Mouse (Mus musculus): Measurements from ENCODE around the gene Slc2a8. TPM values are rescaled to one million over a fixed set of nuclear protein-coding genes. Genes with fewer than 3 reads are reported as not detected.

Gene Slc2a8
- polyA plus RNA-seq, 1 experiment from 2014 or later: 23.9 TPM

DNA sequence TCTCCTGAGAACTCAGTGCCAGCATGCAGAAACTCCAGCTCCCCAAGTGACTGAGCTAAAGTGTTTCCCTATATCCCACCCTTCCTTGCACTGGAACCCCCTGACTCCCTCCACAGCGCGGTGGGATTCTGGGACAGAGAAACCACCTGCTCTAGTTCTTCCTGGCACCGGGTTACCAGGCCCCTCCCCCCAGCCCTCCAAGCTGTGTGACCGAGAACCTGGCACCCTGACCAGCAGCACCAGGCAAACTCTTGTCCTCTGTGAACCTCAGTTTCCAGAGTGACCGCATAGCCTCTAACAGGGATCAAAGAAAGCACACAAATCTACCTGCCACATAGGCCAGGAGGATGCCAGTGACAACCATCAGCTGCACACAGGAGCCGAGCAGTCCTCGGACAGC lies 2.2 kb downstream of the Slc2a8 start:
- Histone ChIP-seq H3K27ac (ENCODE audit: low read length) (no peak overlapping the region), H3K4me2 (ENCODE audit: low read length) (no peak overlapping the region), H3K9me3 (ENCODE audit: control insufficient read depth, low read length) (no peaks in the 10 kb centered on the region), H3K9ac (replicated peaks; ENCODE audit: low read depth, low read length) (no peak overlapping the region), H3K4me1 (replicated peaks; ENCODE audit: control insufficient read depth, insufficient read depth, low read length) (peaks cover 14% of the 10 kb centered on the region), H3K27me3 (replicated peaks; ENCODE audit: control insufficient read depth, insufficient read depth, low read length) (no peaks in the 10 kb centered on the region), H3K4me3 (replicated peaks; ENCODE audit: low read length) (no peak overlapping the region), H3K36me3 (ENCODE audit: control insufficient read depth, insufficient read depth) (no peaks in the 10 kb centered on the region)
- 88% methylated on average over 7 of the region's 7 CpGs for WGBS
- ATAC-seq: no peak

DNA sequence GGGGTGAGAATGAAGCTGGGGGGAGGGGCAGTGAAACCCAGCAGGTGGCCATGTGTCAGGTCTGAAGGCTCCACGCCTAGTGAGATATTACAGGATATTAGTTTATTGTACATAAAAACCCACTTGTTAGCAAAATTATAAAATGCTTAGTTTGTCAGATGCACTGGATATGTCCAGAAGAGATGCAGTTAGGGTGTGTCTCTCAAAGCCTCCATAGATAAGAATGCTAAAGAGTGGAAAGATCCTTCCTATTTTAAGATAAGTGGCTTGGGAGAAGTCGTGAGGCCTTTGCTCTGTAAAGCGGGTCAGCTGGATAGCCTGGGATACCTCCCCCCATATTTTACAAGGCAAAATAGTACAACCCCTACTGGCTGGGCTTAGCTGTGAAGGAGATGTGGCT lies 3.2 kb downstream of the Slc2a8 start:
- no peak overlapping the region for H3K4me3 ChIP-seq (replicated peaks; ENCODE audit: low read length)
- 85% methylated on average over 3 of the region's 3 CpGs for WGBS
- no peak for ATAC-seq

DNA sequence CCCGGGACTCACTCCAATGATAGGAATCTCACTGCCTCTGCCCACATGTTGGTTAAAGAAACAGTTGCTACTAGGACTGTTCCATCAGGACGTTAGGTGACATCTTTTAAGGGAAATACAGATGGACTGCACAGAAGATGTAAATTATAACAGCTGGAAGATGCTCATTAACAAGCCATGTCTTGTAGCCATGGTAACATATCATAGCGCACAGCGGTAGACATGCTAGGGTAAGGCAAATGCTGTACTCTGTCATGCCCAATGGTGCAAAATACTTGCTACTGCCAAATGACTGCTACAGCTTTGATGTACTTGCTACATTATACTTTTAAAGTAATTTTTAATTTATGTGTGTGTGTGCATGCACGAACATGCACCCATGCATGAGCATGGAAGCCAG lies 4.8 kb downstream of the Slc2a8 start:
- Histone ChIP-seq H3K9me3 (ENCODE audit: control insufficient read depth, low read length) (no peaks in the 10 kb centered on the region), H3K27me3 (replicated peaks; ENCODE audit: control insufficient read depth, insufficient read depth, low read length) (no peaks in the 10 kb centered on the region), H3K9ac (replicated peaks; ENCODE audit: low read depth, low read length) (no peak overlapping the region), H3K4me1 (replicated peaks; ENCODE audit: control insufficient read depth, insufficient read depth, low read length) (peaks cover 14% of the 10 kb centered on the region), H3K4me2 (ENCODE audit: low read length) (no peak overlapping the region), H3K36me3 (ENCODE audit: control insufficient read depth, insufficient read depth) (peaks cover 2% of the 10 kb centered on the region), H3K27ac (ENCODE audit: low read length) (no peak overlapping the region; the same call in 1 of the 2 replicates), H3K4me3 (replicated peaks; ENCODE audit: low read length) (no peak overlapping the region)
- 73% methylated on average over 5 of the region's 5 CpGs for WGBS
- ATAC-seq: no peak

More for the DNA sequence above, 3.2 kb downstream of the Slc2a8 start:
- no peak overlapping the region for H3K27ac ChIP-seq (ENCODE audit: low read length)
- H3K27me3 ChIP-seq (replicated peaks; ENCODE audit: control insufficient read depth, insufficient read depth, low read length): no peaks in the 10 kb centered on the region
- H3K9me3 ChIP-seq (ENCODE audit: control insufficient read depth, low read length): no peaks in the 10 kb centered on the region
- H3K9ac ChIP-seq (replicated peaks; ENCODE audit: low read depth, low read length): no peak overlapping the region
- H3K4me1 ChIP-seq (replicated peaks; ENCODE audit: control insufficient read depth, insufficient read depth, low read length): peaks cover 14% of the 10 kb centered on the region
- peaks cover 2% of the 10 kb centered on the region; the same call in 1 of the 2 replicates for H3K36me3 ChIP-seq (ENCODE audit: control insufficient read depth, insufficient read depth)
- no peak overlapping the region for H3K4me2 ChIP-seq (ENCODE audit: low read length)

GRCm38 (mm10) chr2:32974216-32974615 lies 7.7 kb downstream of the Slc2a8 start:
- H3K9ac ChIP-seq (replicated peaks; ENCODE audit: low read depth, low read length): no peak overlapping the region
- ATAC-seq: no peak
- no peak overlapping the region for H3K4me2 ChIP-seq (ENCODE audit: low read length)
- peaks cover 9% of the 10 kb centered on the region for H3K4me1 ChIP-seq (replicated peaks; ENCODE audit: control insufficient read depth, insufficient read depth, low read length)
- H3K4me3 ChIP-seq (replicated peaks; ENCODE audit: low read length): no peak overlapping the region
- H3K9me3 ChIP-seq (ENCODE audit: control insufficient read depth, low read length): no peaks in the 10 kb centered on the region
- 88% methylated on average over 8 of the region's 8 CpGs for WGBS
- no peaks in the 10 kb centered on the region for H3K27me3 ChIP-seq (replicated peaks; ENCODE audit: control insufficient read depth, insufficient read depth, low read length)
- no peak overlapping the region for H3K27ac ChIP-seq (ENCODE audit: low read length)
- peaks cover 2% of the 10 kb centered on the region for H3K36me3 ChIP-seq (ENCODE audit: control insufficient read depth, insufficient read depth)

DNA sequence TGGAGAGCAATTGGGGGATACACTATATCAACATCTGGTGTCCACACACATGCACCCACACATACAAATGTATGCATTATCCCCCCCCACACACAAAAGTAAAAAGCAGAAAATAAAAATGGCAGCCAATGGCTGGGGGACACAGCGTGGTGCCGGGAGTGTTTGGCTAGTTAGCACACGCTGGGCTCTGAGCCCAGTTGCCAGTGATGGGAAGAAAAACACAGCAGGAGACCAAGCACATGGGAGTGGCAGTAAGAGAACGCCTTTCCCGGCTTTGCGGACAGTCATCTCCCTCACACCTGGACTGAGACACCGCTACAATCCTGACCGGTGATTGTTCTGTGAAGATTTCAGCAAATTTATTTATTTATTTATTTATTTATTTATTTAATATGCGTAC lies 10.6 kb downstream of the Slc2a8 start:
- no peak overlapping the region for H3K9ac ChIP-seq (replicated peaks; ENCODE audit: low read depth, low read length)
- H3K9me3 ChIP-seq (ENCODE audit: control insufficient read depth, low read length): no peaks in the 10 kb centered on the region
- H3K4me2 ChIP-seq (ENCODE audit: low read length): no peak overlapping the region
- H3K27ac ChIP-seq (ENCODE audit: low read length): no peak overlapping the region
- no peak overlapping the region for H3K4me3 ChIP-seq (replicated peaks; ENCODE audit: low read length)
- H3K27me3 ChIP-seq (replicated peaks; ENCODE audit: control insufficient read depth, insufficient read depth, low read length): no peaks in the 10 kb centered on the region
- H3K4me1 ChIP-seq (replicated peaks; ENCODE audit: control insufficient read depth, insufficient read depth, low read length): peaks cover 23% of the 10 kb centered on the region
- ATAC-seq: no peak
- H3K36me3 ChIP-seq (ENCODE audit: control insufficient read depth, insufficient read depth): peaks cover 2% of the 10 kb centered on the region
- 17% methylated on average over 9 of the region's 9 CpGs for WGBS

DNA sequence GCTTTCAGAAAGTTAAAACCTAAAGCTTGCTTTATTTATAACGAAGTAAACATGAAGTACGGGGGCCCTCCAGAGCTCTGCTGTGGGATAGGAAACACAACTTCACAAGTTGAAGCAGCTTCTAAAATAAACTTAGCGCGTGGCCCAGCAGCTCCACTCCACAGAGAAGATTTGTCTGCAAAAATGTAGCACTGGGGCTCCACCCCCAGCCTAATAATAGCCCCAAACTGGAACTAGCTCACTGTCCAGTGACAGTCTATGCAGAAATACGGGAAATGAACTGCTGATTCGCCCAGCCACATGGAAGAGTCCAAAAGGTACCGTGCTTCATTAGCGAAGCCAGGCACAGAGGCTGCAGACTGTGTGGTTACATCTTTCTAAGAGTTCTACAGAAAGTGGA lies 12.6 kb downstream of the Slc2a8 start:
- Histone ChIP-seq H3K9me3 (ENCODE audit: control insufficient read depth, low read length) (no peaks in the 10 kb centered on the region), H3K4me1 (replicated peaks; ENCODE audit: control insufficient read depth, insufficient read depth, low read length) (peaks cover 27% of the 10 kb centered on the region), H3K9ac (replicated peaks; ENCODE audit: low read depth, low read length) (no peak overlapping the region), H3K4me2 (ENCODE audit: low read length) (no peak overlapping the region), H3K27ac (ENCODE audit: low read length) (no peak overlapping the region), H3K36me3 (ENCODE audit: control insufficient read depth, insufficient read depth) (peaks cover 7% of the 10 kb centered on the region), H3K4me3 (replicated peaks; ENCODE audit: low read length) (no peak overlapping the region), H3K27me3 (replicated peaks; ENCODE audit: control insufficient read depth, insufficient read depth, low read length) (no peaks in the 10 kb centered on the region)
- no peak for ATAC-seq
- 88% methylated on average over 8 of the region's 8 CpGs for whole genome bisulfite sequencing

DNA sequence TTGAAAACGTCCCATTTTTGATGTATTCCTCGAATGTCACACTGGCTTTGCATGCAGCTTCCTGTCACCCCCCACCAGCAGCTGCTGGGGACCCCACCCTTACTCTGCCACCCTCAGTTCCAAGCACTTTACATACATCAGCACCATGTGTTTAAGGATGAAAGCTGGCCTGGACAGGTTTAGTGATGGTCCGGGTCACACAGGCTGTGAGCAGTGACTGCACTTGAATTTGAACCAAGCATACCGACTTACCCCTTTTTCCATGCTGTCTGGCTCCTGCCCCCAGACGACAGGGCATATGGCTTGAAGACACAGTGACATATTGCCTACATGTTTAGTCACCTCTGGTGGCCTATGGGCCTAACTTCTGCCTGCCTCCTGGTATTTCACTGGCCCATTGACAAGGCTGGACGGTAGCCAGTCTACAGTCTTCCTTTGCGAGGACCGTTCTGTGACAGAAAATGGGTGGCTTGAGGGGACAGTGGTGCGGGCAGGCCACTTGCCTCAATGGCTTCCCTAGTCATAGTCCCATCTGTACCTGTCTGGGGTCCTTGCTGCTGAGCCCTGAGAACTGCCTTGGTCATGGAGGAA lies 13.8 kb downstream of the Slc2a8 start:
- ATAC-seq: no peak
- Histone ChIP-seq H3K36me3 (ENCODE audit: control insufficient read depth, insufficient read depth) (peaks cover 13% of the 10 kb centered on the region), H3K9ac (replicated peaks; ENCODE audit: low read depth, low read length) (peak overlapping the region; percentile 61; the same call in 1 of the 2 replicates), H3K4me1 (replicated peaks; ENCODE audit: control insufficient read depth, insufficient read depth, low read length) (peaks cover 34% of the 10 kb centered on the region), H3K4me3 (replicated peaks; ENCODE audit: low read length) (no peak overlapping the region), H3K9me3 (ENCODE audit: control insufficient read depth, low read length) (no peaks in the 10 kb centered on the region), H3K27ac (ENCODE audit: low read length) (no peak overlapping the region; the same call in 1 of the 2 replicates), H3K4me2 (ENCODE audit: low read length) (no peak overlapping the region), H3K27me3 (replicated peaks; ENCODE audit: control insufficient read depth, insufficient read depth, low read length) (no peaks in the 10 kb centered on the region)
- 74% methylated on average over 9 of the region's 9 CpGs for WGBS

DNA sequence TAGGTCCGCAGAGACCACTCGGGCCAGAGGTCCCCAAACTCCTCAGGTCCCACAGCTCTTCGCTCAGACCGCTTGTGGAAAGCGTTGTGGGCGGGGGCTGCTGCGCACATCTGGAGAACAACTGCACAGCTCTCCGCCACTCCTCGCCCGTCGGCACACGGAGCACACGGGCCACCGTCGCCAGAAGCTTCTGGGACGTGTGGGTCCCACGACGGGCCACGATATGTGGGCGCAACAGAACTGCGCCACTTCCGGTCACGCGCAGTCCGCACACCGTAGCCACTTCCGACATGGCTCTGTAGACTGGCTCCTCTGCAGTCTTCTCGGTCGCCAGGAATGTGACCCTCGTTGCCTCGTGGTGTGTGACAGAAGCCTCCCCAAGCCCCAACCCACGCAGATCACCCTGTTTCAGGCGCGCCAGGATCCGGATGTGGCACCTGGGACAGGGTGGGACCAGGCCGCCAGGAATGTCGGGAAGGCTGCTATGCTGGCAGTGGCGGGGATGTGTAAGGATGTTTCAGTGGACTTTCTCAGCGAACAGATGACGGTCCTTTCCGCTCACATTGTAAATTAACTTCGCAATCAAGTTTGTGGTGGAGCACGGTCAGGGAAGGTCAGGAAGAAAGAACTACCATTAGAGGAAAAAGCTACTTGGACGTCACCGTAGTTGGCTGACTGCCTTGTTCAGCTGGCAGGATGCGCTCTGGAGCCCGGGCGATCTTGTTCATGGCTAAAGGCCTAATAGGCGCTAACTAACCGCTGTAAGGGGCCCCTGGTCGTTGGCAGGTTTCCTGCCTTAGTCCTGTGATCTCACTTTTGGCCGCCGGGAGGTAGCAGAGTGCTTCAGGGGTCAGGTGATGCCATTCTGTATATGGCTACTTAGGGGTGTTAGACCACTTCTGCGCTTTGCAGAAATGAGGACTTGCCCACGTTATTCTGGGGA lies 14.9 kb downstream of the Slc2a8 start:
- no peaks in the 10 kb centered on the region for H3K9me3 ChIP-seq (ENCODE audit: control insufficient read depth, low read length)
- ATAC-seq: peak; percentile 90
- WGBS: 1% methylated on average over 54 of the region's 55 CpGs
- no peaks in the 10 kb centered on the region for H3K27me3 ChIP-seq (replicated peaks; ENCODE audit: control insufficient read depth, insufficient read depth, low read length)
- peak overlapping the region; percentile 81 for H3K27ac ChIP-seq (ENCODE audit: low read length)
- peaks cover 13% of the 10 kb centered on the region for H3K36me3 ChIP-seq (ENCODE audit: control insufficient read depth, insufficient read depth)
- H3K9ac ChIP-seq (replicated peaks; ENCODE audit: low read depth, low read length): peak overlapping the region; percentile 61
- peaks cover 45% of the 10 kb centered on the region for H3K4me1 ChIP-seq (replicated peaks; ENCODE audit: control insufficient read depth, insufficient read depth, low read length)
- H3K4me2 ChIP-seq (ENCODE audit: low read length): peak overlapping the region; percentile 99
- H3K4me3 ChIP-seq (replicated peaks; ENCODE audit: low read length): peak overlapping the region; percentile 54

DNA sequence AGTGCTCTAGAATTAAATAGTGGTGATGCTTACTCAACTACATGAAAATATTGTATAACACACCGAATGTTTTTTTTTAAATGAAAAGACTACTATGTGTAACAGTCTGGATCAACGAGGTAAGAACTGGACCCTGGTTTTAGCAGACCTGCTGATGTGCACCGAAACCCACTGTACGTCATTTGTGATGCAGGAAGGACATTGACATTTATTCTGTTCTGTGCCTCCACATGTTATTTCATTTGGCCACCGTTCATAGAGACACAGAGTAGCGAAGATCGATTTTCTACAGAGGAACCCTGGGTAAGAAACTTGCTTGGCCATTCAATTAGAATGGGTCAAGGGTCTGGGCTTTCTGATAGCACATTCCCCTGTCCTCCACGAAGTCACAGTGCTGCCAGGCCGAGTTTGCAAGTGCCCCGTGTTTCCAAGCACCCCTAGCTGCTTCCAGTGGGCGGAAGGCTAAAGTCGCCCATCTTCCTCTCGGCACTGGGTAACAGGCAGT lies 15.6 kb downstream of the Slc2a8 start:
- 13% methylated on average over 13 of the region's 13 CpGs for WGBS
- no peak for ATAC-seq
- peak overlapping the region; percentile 99 for H3K4me2 ChIP-seq (ENCODE audit: low read length)
- H3K9ac ChIP-seq (replicated peaks; ENCODE audit: low read depth, low read length): peak overlapping the region; percentile 61
- H3K4me3 ChIP-seq (replicated peaks; ENCODE audit: low read length): peak overlapping the region; percentile 54
- no peaks in the 10 kb centered on the region for H3K9me3 ChIP-seq (ENCODE audit: control insufficient read depth, low read length)
- H3K27me3 ChIP-seq (replicated peaks; ENCODE audit: control insufficient read depth, insufficient read depth, low read length): no peaks in the 10 kb centered on the region
- H3K27ac ChIP-seq (ENCODE audit: low read length): peak overlapping the region; percentile 81
- peaks cover 43% of the 10 kb centered on the region for H3K4me1 ChIP-seq (replicated peaks; ENCODE audit: control insufficient read depth, insufficient read depth, low read length)
- H3K36me3 ChIP-seq (ENCODE audit: control insufficient read depth, insufficient read depth): peaks cover 13% of the 10 kb centered on the region
